Mouse (Mus musculus) adrenal gland, postnatal 25 days (tissue): ENCODE data around the gene Plekha7. TPM values are rescaled to one million over a fixed set of nuclear protein-coding genes. Genes with fewer than 3 reads are reported as not detected.

Source experiments
- DNase-seq: peaks from one replicate; pipeline ENCODE4 v3.0.0; 2021; ENCODE audit warnings: mixed read lengths
- total RNA-seq: library from RNA; stranded (reverse); gene quantifications from 2 replicates; pipeline ENCODE4 v1.2.3, GENCODE M21; 2021

Gene Plekha7
- total RNA-seq, 1 experiment from 2014 or later: 28.0 TPM

DNA sequence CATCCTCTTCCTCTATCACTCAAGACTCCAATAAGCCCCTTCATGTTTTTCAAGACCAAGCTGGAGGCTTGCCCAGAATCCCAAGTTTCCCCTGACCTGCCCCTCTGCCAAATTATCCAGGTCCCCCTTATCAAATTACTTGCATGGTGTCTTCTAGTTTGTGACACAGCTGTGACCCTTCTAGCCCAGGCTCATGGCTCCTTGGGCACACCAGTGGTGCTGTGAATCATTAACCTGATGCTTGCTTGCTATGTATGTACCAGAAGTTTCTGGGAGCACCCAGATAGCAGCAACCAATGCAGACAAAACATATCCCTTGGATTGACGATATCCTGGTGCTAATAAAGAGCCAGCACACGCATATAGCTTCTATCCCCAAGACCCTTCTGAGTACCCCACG lies 19.2 kb downstream of the Plekha7 start:
- no peak for DNase-seq

GRCm38 (mm10) chr7:116287959-116288358 lies 20.2 kb downstream of the Plekha7 start:
- no peak for DNase-seq

DNA sequence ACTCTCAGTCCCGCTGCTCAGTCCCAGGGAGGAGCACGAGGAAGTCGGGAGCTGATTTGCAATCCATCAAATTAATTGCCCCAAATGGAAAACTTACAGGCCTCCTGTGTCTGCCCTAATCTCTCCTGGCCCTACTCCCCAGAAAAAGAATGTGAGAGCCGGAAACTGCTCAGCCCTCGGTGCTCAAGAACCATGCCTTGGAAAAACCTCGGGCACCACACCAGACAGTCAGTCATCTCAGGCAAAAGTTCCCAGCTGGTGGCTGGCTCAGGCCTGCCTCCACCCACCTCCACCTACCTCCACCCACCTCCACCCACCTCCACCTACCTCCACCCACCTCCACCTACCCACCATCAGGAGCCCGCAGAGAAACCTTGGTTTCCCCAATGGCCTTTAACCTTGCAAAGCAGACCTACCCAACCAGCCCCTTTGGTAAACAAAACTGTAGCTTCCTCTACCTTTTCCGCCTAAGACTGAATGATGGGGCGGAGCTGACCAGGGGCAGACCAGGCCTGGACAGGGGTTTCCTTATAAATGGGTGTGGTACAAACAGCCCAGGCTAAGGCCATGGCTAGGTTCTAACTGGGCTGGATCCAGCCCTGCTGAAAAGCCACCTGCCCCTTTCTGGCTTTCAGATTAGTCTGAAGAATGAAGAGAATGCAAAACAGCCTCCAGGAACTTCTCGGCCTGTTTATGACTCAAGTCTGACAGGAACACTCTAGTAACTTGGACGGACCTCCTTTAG lies 21.4 kb downstream of the Plekha7 start:
- no peak for DNase-seq

GRCm38 (mm10) chr7:116286173-116286572 lies 22.0 kb downstream of the Plekha7 start:
- DNase-seq: peak; percentile 76

- no peak for DNase-seq
Observed at GRCm38 (mm10) chr7:116285216-116285615, 23.0 kb downstream of the Plekha7 start.

- DNase-seq: no peak
Observed at GRCm38 (mm10) chr7:116282755-116283154, 25.4 kb downstream of the Plekha7 start.

DNA sequence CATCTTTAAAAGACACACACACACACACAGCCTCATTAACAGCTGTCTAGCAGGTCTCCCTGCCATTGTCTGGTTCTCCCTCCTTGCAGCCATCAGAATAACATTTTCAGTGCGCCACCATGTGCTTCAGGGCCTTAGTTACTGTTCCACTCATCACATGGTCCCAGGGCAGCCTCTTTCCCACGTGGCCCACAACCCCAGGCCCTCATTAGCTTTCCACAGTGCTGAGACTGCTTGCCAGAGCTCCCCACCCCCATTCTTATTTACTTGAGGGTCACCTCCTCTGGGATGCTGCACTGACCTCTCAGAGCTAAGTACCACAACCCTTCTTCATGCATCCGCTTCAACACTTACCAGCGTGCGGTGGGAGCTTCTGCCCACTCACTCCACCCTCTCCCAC lies 28.1 kb downstream of the Plekha7 start:
- DNase-seq: no peak

DNA sequence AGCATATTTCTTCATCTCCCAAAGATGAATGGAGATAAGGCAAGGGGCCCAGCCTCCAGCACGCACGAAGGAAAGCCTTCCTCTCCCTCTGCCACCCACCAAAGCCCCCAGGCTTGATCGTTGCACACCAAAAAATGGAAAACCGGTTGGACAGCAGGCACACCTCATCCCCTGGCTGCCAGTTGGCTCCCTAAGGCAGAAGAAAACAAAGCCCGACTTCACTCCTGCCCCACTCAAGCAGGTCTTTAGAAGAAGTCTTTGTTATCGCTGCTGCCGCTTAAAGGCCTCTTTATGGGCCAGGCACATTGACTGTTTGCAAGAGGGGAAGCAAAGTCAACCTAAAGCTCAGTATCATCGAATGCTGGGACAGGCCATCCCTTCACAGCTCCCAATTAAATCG lies 29.9 kb downstream of the Plekha7 start:
- no peak for DNase-seq

- peak; percentile 26 for DNase-seq
Observed at GRCm38 (mm10) chr7:116276315-116276714, 31.9 kb downstream of the Plekha7 start.

DNA sequence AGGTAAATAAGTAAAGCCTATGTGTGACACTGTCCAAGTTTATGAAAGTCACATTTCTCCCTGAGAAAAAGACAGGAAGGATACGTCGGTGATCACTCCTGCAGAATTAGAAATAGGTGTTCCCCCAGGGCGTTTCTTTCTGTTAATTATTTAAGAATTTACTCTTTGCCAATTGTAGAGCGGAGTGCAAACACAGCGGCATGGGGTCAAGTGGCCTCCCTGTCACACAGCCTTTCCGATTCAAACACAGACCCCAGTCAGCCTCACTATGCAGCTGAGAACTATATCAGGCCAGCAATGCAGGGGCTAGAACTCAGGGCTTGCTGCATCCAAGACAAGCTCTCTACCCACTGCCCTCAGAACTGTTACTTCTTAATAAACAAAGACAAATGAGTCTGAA lies 35.1 kb downstream of the Plekha7 start:
- DNase-seq: no peak

DNA sequence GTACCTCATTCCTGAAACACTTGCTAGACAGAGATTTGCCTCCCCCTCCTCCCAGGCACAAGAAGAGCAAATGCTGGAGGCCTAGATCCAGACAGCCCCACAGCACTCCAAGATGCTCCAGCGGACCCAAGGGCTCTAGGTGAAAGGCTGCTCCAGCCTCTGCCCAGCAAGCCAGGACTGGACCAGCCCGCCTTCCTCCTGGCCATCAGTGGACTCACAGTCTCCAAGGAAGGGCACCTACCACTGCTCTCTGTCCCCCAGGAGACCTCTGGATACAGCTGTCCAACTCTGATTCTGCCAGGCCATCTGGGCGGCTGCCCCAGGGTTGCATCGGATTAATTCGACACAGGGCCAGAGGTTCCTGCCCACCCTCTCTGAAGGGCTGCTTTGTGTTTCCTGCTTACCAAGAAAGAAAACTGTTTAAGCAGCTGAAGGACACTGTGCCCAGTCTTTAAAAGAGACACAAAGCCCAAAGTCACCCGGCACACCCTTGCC lies 38.6 kb downstream of the Plekha7 start:
- DNase-seq: no peak

- no peak for DNase-seq
Observed at GRCm38 (mm10) chr7:116268113-116268926, 39.9 kb downstream of the Plekha7 start.

- no peak for DNase-seq
Observed at GRCm38 (mm10) chr7:116263281-116263680, 44.9 kb downstream of the Plekha7 start.

DNA sequence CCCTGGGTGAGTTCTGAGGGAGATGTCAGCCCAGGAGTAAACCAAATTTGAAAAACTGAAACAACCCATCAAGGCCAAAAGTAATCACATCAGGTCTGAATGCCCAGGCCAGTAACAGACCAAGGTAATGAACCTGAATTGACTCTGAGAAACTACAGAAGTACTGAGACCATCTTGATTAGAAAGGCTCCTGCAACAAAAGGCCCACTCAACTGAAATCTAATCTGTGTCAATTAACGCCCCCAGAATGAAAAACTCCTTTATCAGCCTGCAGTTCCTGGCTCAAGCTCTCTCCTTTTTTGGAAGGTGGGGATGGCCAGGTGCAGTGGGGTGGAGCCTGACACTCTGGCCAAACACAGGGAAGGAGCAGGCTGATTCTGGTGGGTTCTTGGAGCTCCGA lies 45.7 kb downstream of the Plekha7 start:
- DNase-seq: no peak

DNA sequence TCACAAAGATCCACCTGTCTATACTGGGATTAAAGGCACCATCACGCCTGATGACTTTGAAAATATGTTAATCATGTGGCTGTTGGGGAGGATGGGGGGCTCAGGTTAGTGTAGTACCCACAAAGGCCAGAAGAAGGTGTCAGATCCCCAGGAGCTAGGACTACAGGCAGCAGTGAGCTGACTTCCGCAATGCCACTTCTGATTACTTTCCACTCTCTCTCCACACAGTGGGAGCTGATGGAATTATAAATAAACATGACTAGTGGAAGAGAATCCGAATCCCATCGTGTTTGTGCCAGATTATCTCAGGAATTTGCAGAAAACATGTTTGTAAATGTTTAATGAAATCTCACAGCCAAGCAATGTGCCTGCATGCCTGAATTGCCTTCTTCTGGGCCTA lies 46.1 kb downstream of the Plekha7 start:
- no peak for DNase-seq

DNA sequence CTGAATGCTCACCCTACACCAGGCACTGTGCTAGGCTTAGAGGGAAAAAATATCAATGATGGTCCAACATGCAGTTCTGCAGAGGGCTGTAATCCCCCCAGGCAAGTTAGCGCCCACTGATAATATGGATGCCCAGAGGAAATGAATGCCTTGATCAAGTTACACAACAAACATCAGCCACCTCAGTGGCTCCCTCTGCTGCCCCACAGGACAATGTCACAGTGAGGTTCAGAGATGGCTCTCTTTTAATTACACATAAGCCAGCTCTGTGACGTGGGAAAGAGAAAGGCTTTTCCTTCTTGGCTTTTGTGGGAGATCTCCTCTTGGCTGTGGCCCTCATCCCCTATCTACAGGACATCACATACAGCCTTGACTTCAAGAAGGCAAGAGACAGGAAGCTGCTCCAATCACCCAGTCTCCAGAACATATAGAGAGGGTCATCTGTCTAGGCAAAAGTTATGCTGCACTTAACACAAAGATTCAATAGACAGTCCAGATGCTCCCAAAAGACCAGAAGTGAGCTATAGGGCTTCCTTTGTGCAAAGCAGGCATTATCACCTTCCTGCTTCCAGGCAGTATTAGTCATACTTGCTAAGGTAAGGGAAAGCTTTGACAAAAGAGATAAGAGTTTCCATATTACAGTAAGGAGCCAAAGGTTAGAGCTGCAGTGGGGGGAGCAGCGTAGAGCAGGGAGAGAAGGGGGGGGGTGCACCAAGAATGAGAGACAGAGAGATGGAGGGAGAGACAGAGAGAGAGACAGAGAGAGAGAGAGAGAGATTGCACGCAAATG lies 47.2 kb downstream of the Plekha7 start:
- no peak for DNase-seq

- no peak for DNase-seq
Observed at GRCm38 (mm10) chr7:116258464-116259185, 49.6 kb downstream of the Plekha7 start.

DNA sequence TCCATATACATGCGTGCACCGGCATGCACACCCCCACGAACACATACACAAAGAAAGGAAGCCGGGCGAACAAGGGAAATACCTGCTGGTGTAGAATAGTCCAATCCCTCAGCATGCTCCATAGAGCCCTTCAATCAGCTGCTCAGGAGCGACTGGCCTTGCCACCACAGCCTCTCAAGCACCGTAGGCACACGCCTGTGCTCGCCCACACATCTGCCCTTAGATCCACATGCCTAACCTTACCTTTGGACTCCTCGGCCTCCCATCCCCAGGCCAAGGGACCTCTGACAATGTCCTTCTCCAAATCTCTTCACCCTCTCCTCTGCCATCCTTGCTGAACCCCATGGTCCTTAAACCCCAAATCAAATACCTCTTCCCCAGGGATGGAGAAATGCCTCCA lies 50.2 kb downstream of the Plekha7 start:
- no peak for DNase-seq

GRCm38 (mm10) chr7:116255664-116256063 lies 52.5 kb downstream of the Plekha7 start:
- no peak for DNase-seq

DNA sequence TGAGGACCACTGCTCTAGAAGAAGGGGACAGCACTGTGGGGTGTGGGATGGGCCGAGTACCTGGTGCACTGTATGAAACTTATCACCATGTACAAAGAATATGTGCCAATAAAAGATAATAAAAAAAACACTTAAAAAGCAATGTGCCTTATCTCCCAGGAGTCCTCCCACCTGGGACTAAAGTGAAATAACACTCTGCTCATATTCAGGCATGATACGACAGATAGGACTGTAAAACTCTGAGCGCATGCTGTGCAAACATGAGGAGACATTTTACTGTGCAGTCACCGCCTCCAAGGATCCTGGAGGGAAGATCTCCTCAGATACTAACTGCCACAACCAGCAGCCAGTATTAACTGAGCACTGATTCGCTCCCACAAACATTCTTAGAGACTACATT lies 53.5 kb downstream of the Plekha7 start:
- DNase-seq: no peak

DNA sequence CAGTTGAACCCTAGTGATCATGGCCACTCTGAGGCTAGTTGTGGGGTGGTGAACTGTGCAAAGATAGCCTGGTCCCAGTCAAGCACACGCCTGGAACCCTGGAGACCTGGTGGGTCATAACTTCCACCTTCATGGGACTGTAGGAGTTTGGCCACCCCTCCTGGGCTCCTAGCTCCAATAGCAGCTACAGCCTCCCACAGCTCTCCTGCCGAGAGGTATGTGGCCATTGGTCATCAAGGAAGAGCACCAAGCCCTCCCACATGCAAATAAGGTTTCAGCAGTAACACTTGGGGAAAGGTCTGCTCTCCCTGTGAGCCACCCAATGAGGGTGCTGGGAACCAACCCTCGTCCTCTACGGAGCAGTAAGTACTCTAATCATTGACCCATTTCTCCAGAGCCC lies 55.7 kb downstream of the Plekha7 start:
- no peak for DNase-seq

- DNase-seq: no peak
Observed at GRCm38 (mm10) chr7:116251516-116251915, 56.7 kb downstream of the Plekha7 start.
